Mouse (Mus musculus): Measurements from ENCODE around the gene Clec3a. TPM values are rescaled to one million over a fixed set of nuclear protein-coding genes. Genes with fewer than 3 reads are reported as not detected.

The Clec3a gene
- polyA plus RNA-seq (2014; fragmentation: Illumina TruSeq; extraction: RNeasy Lipid Tissue Mini Kit (QIAGEN cat#74804); ENCODE audit: low replicate concordance) = not detected

DNA sequence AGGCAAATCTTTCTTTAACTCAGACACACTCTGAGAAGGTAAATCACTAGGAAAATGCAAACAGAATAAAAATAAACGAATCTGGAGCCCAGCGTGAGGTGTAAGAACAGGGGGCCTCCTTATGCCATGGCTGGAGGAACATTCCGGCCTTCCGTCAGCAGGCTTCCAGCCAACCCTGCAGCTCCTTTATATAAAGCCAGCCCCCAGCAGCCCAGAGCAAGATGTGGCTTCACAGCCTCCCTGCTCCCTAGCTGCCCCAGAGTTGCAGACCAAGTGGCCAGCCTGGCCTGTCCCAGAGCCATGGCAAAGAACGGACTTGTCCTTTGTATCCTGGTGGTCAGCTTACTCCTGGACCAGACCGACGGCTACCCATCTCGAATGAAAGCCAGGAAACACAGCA is at the start of gene Clec3a:
Gene Clec3a, plus strand, starts transcription at position 301 of the 400 bp plus-strand sequence.

DNA sequence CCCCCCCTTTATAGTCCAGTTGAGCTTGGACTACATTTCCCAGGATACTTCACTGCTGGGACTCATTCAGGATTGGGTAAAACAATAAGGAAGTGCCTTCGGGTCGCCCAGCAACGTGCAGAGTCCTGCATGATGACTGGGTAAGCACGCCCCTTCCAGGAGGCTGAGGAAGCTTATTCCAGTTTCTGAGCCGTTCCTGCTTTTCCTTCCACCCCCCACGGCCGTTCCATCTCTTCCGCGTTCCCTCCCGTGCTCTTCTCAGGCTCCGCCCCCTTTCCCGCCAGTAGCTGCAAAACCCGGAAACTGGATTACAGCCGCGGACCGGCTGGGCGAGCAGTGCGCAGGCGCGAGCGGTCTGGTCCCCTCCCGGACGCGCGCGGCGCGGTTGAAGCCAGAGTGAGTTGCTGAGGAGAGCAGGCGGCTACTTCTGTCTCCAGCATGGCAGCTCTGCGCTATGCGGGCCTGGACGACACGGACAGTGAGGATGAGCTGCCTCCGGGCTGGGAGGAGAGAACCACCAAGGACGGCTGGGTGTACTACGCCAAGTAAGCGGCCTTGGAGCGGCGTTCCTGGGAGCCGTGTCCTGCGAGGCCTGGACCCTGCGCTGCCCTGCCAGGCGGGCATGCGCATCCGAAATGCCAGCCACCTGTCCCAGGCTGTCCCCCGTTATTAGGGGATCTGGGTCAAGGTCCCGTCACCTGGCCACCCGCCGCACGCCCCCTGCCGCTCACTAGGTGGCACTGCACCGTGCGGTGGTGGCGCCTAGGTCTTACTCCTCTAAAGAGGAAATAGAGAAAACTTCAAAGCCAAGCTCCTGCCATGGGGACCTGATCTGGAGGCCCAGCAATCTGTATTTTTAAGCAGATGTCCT is 21.7 kb downstream of the Clec3a start, which contains the start of gene Wwox:
Gene Wwox, plus strand, starts transcription at position 322 of the 871 bp plus-strand sequence.

Other genes with a start within 250 kb of the Clec3a start
- 0.71 TPM for gene Vat1l, start 212.5 kb upstream of the Clec3a start, polyA plus RNA-seq (2014; fragmentation: Illumina TruSeq; extraction: RNeasy Lipid Tissue Mini Kit (QIAGEN cat#74804); ENCODE audit: low replicate concordance)
- gene Wwox, start 21.6 kb downstream of the Clec3a start, polyA plus RNA-seq (2014; fragmentation: Illumina TruSeq; extraction: RNeasy Lipid Tissue Mini Kit (QIAGEN cat#74804); ENCODE audit: low replicate concordance) = 2.2 TPM